Mouse (Mus musculus) liver, embryonic 12.5 days (tissue): ENCODE results near the gene Tcf7l1. TPM values are rescaled to one million over a fixed set of nuclear protein-coding genes. Genes with fewer than 3 reads are reported as not detected.

Experiments used
- ATAC-seq: fragments of 200-750 bp; cut with Nextera tagmentation; 2 replicates; pipeline ENCODE4 v1.8.0; 2017; ENCODE audit warnings: moderate number of reproducible peaks, mild to moderate bottlenecking, moderate library complexity
- H3K27ac ChIP-seq: fragments of 300-500 bp; sonication (generic); 2 replicates; pipeline ENCODE4 v1.5.1; 2016; ENCODE audit warnings: mild to moderate bottlenecking
- H3K27me3 ChIP-seq: fragments of 300-500 bp; sonication (generic); replicated peaks from 2 replicates; pipeline ENCODE4 v1.6.1; 2016; ENCODE audit warnings: mild to moderate bottlenecking, moderate library complexity
- H3K36me3 ChIP-seq: fragments of 300-500 bp; sonication (generic); 2 replicates; pipeline ENCODE4 v1.6.1; 2016; ENCODE audit warnings: mild to moderate bottlenecking, moderate library complexity
- H3K4me1 ChIP-seq: fragments of 300-500 bp; sonication (generic); 2 replicates; pipeline ENCODE4 v1.6.1; 2016
- H3K4me2 ChIP-seq: fragments of 300-500 bp; sonication (generic); 2 replicates; pipeline ENCODE4 v1.6.1; 2016; ENCODE audit warnings: mild to moderate bottlenecking, moderate library complexity
- H3K4me3 ChIP-seq: fragments of 300-500 bp; sonication (generic); 2 replicates; pipeline ENCODE4 v1.5.1; 2016; ENCODE audit warnings: mild to moderate bottlenecking, moderate library complexity
- H3K9ac ChIP-seq: fragments of 300-500 bp; sonication (generic); 2 replicates; pipeline ENCODE4 v1.6.1; 2016; ENCODE audit warnings: mild to moderate bottlenecking, moderate library complexity
- H3K9me3 ChIP-seq: fragments of 300-500 bp; sonication (generic); replicated peaks from 2 replicates; pipeline ENCODE4 v1.6.1; 2016; ENCODE audit warnings: mild to moderate bottlenecking, moderate library complexity
- WGBS: fragments of 180-500 bp; shearing (Covaris S2); methylation state at CpG from one replicate; pipeline ENCODE4 v1.1.7; 2016; ENCODE audit not compliant: insufficient replicate concordance; 5-methylcytosine and 5-hydroxymethylcytosine counted together
- polyA plus RNA-seq: library from polyadenylated mRNA; unstranded; fragments of >200 nt; fragmentation: Nextera tagmentation; extraction: Ambion mirVana; gene quantifications from 2 replicates; pipeline ENCODE4 v1.2.1, GENCODE M21; 2016

Gene Tcf7l1
- polyA plus RNA-seq, 1 experiment from 2014 or later = 6.7 TPM

GRCm38 (mm10) chr6:72754215-72754614, 34.8 kb downstream of the Tcf7l1 start:
- H3K9ac ChIP-seq = no peak overlapping the region
- 45% methylated on average over 9 of the region's 9 CpGs for WGBS
- no peak overlapping the region for H3K4me3 ChIP-seq
- no peaks in the 10 kb centered on the region for H3K9me3 ChIP-seq
- no peak overlapping the region for H3K27ac ChIP-seq
- H3K27me3 ChIP-seq = 0 out of 2 replicates have a peak, but pooled peaks cover 1% of the 10 kb centered on the region
- no peak overlapping the region for H3K4me2 ChIP-seq
- no peaks in the 10 kb centered on the region for H3K36me3 ChIP-seq
- peaks cover 11% of the 10 kb centered on the region; the same call in 1 of the 2 replicates for H3K4me1 ChIP-seq
- ATAC-seq = no peak

- H3K27ac ChIP-seq = no peak overlapping the region
- no peak overlapping the region for H3K4me2 ChIP-seq
- no peak for ATAC-seq
- 79% methylated on average over 8 of the region's 8 CpGs for WGBS
- H3K4me3 ChIP-seq = no peak overlapping the region
- H3K9me3 ChIP-seq = no peaks in the 10 kb centered on the region
- peaks cover 16% of the 10 kb centered on the region; the same call in 1 of the 2 replicates for H3K4me1 ChIP-seq
- H3K9ac ChIP-seq = no peak overlapping the region
- H3K27me3 ChIP-seq = 0 out of 2 replicates have a peak, but pooled peaks cover 6% of the 10 kb centered on the region
- H3K36me3 ChIP-seq = no peaks in the 10 kb centered on the region
These were observed 35.3 kb downstream of the Tcf7l1 start for GRCm38 (mm10) chr6:72753782-72754181.

- no peak overlapping the region for H3K9ac ChIP-seq
- H3K4me3 ChIP-seq = no peak overlapping the region
- ATAC-seq = no peak
- no peak overlapping the region for H3K4me2 ChIP-seq
- H3K9me3 ChIP-seq = no peaks in the 10 kb centered on the region
- 0 out of 2 replicates have a peak, but pooled peaks cover 13% of the 10 kb centered on the region for H3K27me3 ChIP-seq
- peaks cover 25% of the 10 kb centered on the region; the same call in 1 of the 2 replicates for H3K4me1 ChIP-seq
- WGBS = 46% methylated on average over 15 of the region's 15 CpGs
- H3K27ac ChIP-seq = no peak overlapping the region
- H3K36me3 ChIP-seq = no peaks in the 10 kb centered on the region
These were observed 36.2 kb downstream of the Tcf7l1 start for GRCm38 (mm10) chr6:72752824-72753223.

DNA sequence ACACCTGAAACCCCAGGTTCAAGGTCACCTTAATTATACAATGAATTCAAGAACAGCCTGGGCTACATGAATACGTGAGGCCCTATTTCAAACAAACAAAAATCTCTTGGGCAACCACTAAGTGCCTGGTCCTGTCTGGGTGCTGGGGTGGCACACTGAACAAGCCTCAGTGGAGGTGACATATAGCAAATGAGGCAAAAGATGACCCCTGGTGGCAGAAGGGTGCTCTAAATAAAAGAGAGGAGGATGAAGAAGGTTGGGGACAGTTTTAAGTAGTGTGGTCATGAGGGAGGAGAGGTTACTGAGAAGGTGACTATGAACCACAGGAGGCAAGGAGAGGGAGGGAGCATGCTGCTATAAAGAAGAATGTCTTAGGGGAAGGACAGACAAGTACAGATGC, 37.8 kb downstream of the Tcf7l1 start:
- H3K36me3 ChIP-seq = no peaks in the 10 kb centered on the region
- H3K27ac ChIP-seq = no peak overlapping the region
- no peak overlapping the region for H3K4me3 ChIP-seq
- H3K9ac ChIP-seq = no peak overlapping the region
- 0 out of 2 replicates have a peak, but pooled peaks cover 13% of the 10 kb centered on the region for H3K27me3 ChIP-seq
- no peaks in the 10 kb centered on the region for H3K9me3 ChIP-seq
- WGBS = 56% methylated on average over 1 of the region's 1 CpGs
- no peak overlapping the region for H3K4me2 ChIP-seq
- peaks cover 29% of the 10 kb centered on the region; the same call in 1 of the 2 replicates for H3K4me1 ChIP-seq
- no peak for ATAC-seq

GRCm38 (mm10) chr6:72748882-72749437, 40.1 kb downstream of the Tcf7l1 start:
- 15% methylated on average over 5 of the region's 5 CpGs for WGBS
- peaks cover 36% of the 10 kb centered on the region for H3K4me1 ChIP-seq
- ATAC-seq = no peak

DNA sequence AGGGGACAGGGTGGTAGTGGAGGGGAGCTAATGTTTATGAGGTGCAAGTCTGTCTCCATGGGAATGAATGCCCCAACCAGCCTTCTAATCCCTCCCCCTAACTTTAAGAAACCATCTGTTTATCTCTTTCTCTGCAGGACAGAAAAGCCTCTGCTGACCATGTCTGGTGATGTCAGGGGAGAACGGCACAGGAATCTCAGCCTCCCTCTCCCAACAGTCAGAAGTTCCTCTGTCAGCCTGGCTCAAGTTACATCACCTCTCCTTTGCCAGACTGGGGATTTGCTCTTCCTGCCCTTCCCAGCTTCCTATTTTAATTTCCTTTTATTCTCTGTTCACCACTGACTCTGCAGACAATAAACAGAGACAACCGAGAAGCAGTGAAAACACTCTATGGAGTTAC, 40.6 kb downstream of the Tcf7l1 start:
- Histone ChIP-seq H3K4me1 (peaks cover 41% of the 10 kb centered on the region), H3K9ac (no peak overlapping the region), H3K27me3 (0 out of 2 replicates have a peak, but pooled peaks cover 13% of the 10 kb centered on the region), H3K9me3 (no peaks in the 10 kb centered on the region), H3K4me3 (no peak overlapping the region), H3K27ac (no peak overlapping the region), H3K4me2 (no peak overlapping the region), H3K36me3 (no peaks in the 10 kb centered on the region)
- 5% methylated on average over 2 of the region's 2 CpGs for WGBS
- ATAC-seq = no peak

More at GRCm38 (mm10) chr6:72748882-72749437, 40.1 kb downstream of the Tcf7l1 start:
- no peak overlapping the region for H3K4me3 ChIP-seq
- H3K27me3 ChIP-seq = 0 out of 2 replicates have a peak, but pooled peaks cover 13% of the 10 kb centered on the region
- H3K36me3 ChIP-seq = no peaks in the 10 kb centered on the region
- no peaks in the 10 kb centered on the region for H3K9me3 ChIP-seq
- no peak overlapping the region for H3K27ac ChIP-seq
- H3K9ac ChIP-seq = no peak overlapping the region
- H3K4me2 ChIP-seq = no peak overlapping the region

- no peak overlapping the region for H3K9ac ChIP-seq
- no peaks in the 10 kb centered on the region for H3K9me3 ChIP-seq
- no peak for ATAC-seq
- WGBS = 53% methylated on average over 11 of the region's 11 CpGs
- H3K27ac ChIP-seq = no peak overlapping the region
- no peaks in the 10 kb centered on the region for H3K36me3 ChIP-seq
- H3K4me3 ChIP-seq = no peak overlapping the region
- H3K4me2 ChIP-seq = no peak overlapping the region
- H3K27me3 ChIP-seq = 0 out of 2 replicates have a peak, but pooled peaks cover 13% of the 10 kb centered on the region
- peaks cover 44% of the 10 kb centered on the region for H3K4me1 ChIP-seq
These were observed 41.2 kb downstream of the Tcf7l1 start for GRCm38 (mm10) chr6:72747814-72748213.

GRCm38 (mm10) chr6:72747156-72747555, 41.9 kb downstream of the Tcf7l1 start:
- no peak for ATAC-seq
- H3K4me2 ChIP-seq = no peak overlapping the region
- no peak overlapping the region for H3K4me3 ChIP-seq
- 0 out of 2 replicates have a peak, but pooled peaks cover 13% of the 10 kb centered on the region for H3K27me3 ChIP-seq
- WGBS = 61% methylated on average over 4 of the region's 4 CpGs
- no peaks in the 10 kb centered on the region for H3K9me3 ChIP-seq
- H3K27ac ChIP-seq = no peak overlapping the region
- H3K9ac ChIP-seq = no peak overlapping the region
- H3K4me1 ChIP-seq = peaks cover 44% of the 10 kb centered on the region
- H3K36me3 ChIP-seq = no peaks in the 10 kb centered on the region

- Histone ChIP-seq H3K4me1 (peaks cover 51% of the 10 kb centered on the region), H3K27ac (no peak overlapping the region)
- 38% methylated on average over 12 of the region's 12 CpGs for WGBS
These were observed 43.3 kb downstream of the Tcf7l1 start for GRCm38 (mm10) chr6:72745781-72746180.

GRCm38 (mm10) chr6:72744144-72744800, 44.8 kb downstream of the Tcf7l1 start:
- Histone ChIP-seq H3K27ac (no peak overlapping the region), H3K4me1 (peaks cover 58% of the 10 kb centered on the region), H3K36me3 (no peaks in the 10 kb centered on the region), H3K9me3 (no peaks in the 10 kb centered on the region), H3K4me2 (0 out of 2 replicates have a peak overlapping the region, but pooled peaks have one; percentile 7), H3K27me3 (0 out of 2 replicates have a peak, but pooled peaks cover 12% of the 10 kb centered on the region), H3K4me3 (no peak overlapping the region), H3K9ac (no peak overlapping the region)
- no peak for ATAC-seq
- WGBS = 62% methylated on average over 10 of the region's 10 CpGs

More at GRCm38 (mm10) chr6:72745781-72746180, 43.3 kb downstream of the Tcf7l1 start:
- no peak for ATAC-seq
- no peak overlapping the region for H3K9ac ChIP-seq
- no peaks in the 10 kb centered on the region for H3K36me3 ChIP-seq
- 0 out of 2 replicates have a peak, but pooled peaks cover 13% of the 10 kb centered on the region for H3K27me3 ChIP-seq
- no peak overlapping the region for H3K4me2 ChIP-seq
- H3K9me3 ChIP-seq = no peaks in the 10 kb centered on the region
- H3K4me3 ChIP-seq = no peak overlapping the region

- Histone ChIP-seq H3K27ac (no peak overlapping the region), H3K9me3 (no peaks in the 10 kb centered on the region), H3K9ac (no peak overlapping the region), H3K4me1 (peaks cover 52% of the 10 kb centered on the region), H3K36me3 (no peaks in the 10 kb centered on the region), H3K4me2 (no peak overlapping the region), H3K4me3 (no peak overlapping the region), H3K27me3 (0 out of 2 replicates have a peak, but pooled peaks cover 6% of the 10 kb centered on the region)
- no peak for ATAC-seq
- WGBS = 60% methylated on average over 3 of the region's 3 CpGs
These were observed 45.4 kb downstream of the Tcf7l1 start for GRCm38 (mm10) chr6:72743624-72744041.

GRCm38 (mm10) chr6:72742331-72742730, 46.7 kb downstream of the Tcf7l1 start:
- Histone ChIP-seq H3K4me3 (no peak overlapping the region), H3K9me3 (no peaks in the 10 kb centered on the region)

More at GRCm38 (mm10) chr6:72742331-72742730, 46.7 kb downstream of the Tcf7l1 start:
- no peak for ATAC-seq
- H3K27ac ChIP-seq = no peak overlapping the region
- no peak overlapping the region for H3K4me2 ChIP-seq
- peaks cover 47% of the 10 kb centered on the region for H3K4me1 ChIP-seq
- WGBS = 63% methylated on average over 7 of the region's 7 CpGs
- H3K9ac ChIP-seq = no peak overlapping the region
- H3K36me3 ChIP-seq = no peaks in the 10 kb centered on the region
- H3K27me3 ChIP-seq = no peaks in the 10 kb centered on the region
